Mouse (Mus musculus) forelimb bud, embryonic 11.5 days (tissue): ENCODE results near the gene Bbs7.
A peak's percentile ranks its signal among the peaks of the same experiment; 100 is the strongest.
"Not testable (repeated sequence)": the region's sequence is repeated elsewhere in the genome, so short reads cannot be mapped to it uniquely, and the experiment has no call there.

Experiments
- DNase-seq: peaks from one replicate; pipeline ENCODE4 v3.0.0-alpha.2; 2012; ENCODE audit warnings: low read depth, low spot score

Bbs7 gene

DNA sequence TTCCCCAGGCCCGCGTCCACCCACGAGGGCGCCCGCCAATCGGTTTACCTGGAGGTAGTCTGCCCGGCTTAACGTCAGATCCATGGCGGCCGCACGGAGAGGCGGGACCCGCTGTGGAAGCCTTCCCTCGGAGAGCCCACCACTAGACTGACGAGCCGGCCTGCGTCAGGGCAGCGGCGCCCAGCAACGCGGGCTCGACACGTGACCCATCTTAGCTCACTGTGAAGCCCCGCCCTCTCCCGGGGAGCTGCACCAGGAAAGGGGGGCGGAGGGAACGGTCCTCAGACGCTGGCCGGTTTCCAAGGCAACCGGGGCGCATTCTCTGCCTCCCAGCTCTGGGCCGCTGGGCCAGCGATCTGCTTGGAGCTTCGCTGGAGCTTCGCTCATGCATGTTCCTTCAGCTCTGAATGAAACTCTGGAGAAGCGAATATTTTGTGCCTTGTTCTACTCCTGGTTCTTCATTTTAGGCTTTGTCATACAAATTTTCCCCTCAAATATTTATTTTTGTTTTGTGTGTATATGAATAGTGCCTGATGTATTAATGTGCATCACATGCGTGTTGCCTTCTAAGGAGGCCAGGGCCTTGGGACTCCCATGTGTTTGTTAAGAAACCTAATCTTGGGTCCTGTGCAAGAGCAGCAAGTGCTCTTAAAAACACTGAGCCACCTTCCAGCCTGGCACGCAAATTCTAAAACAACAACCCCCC lies at the start of gene Bbs7:
Bbs7 (minus strand) TSS at position 276 of the 706 bp plus-strand sequence.
- peak; percentile 95 for DNase-seq

DNA sequence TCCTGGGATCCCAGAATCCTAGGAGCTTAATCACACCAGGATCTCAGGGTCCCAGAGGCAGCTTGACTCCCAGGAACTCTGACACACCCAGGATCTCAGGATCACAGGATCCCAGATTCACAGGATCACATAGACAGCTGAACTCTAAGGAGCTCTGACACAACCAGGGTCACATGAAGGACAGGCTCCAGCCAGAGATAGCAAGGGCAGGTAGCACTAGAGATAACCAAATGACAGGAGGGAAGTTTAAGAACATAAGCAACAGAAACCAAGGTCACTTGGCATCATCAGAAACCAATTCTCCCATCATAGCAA lies 31.9 kb upstream of the Bbs7 start:
- DNase-seq, result not testable (repeated sequence)

DNA sequence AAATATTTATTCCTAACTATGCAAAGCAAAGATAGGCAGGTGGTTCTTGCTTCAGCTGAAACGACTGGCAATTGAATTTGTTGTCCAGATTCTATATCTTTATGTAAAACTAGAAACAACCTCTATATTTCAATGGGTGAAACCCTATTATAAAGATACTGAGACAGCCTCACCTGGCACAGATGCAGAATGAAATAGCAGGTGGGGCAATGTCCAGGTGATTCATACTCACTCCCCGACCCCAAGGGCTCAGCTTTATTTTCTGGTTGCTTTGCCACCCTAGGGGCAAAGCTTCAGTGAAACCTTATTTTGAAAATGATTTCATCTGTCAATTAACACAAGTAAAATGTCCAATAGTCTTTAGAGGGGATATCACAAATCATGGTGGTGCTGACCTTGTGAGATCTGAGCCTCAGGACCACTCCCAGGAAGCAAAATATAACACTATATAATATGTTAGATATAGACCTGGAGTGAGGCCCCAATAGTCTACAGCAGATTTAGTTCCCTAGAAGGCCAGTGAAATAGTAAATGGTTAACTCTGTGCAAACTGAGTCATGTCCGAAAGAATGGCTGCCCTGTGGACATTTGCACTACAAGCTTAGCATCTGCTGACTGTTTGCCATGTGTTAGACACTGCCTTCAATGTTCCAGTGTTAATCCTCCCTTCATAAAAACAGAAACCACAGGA lies 31.4 kb upstream of the Bbs7 start:
- DNase-seq, result no peak

DNA sequence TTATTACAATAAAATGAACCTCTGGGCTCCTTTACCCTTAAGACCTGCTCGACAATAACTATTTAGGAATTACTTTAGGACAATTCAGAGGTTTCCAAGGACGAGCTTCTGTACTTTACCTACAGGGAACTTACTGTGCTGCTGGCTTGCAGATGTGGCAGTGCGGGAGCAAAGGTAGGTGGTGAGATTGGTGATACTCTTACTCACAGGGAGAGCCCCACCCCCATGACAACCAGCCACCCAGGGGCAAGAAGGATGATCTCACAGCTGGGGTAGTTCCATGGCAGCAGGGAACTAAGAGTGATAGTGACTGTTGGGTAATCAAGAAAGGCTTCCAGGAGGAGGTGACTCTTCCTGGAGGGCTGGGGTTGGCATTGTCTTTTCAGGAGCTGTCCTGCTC lies 30.1 kb upstream of the Bbs7 start:
- DNase-seq, result no peak

DNA sequence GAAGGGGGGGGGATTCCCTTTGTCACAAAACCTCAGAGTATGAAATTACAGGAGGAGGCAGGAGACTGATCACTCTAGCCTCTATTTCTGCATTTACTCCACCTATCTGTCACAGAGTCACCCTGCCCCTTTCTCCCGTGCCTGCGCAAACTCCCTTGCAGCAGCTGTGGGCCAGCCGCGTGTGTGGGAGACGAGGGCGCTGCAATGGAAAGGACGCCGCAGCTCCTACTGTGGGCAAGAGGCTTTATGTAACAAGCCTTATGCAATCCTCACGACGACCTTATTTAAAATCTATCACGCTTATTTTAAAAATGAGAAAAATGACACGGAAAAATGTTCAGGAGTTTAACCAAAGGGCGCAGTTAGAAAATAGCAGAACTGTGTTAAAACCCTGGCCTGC lies 29.5 kb upstream of the Bbs7 start:
- DNase-seq, result no peak

DNA sequence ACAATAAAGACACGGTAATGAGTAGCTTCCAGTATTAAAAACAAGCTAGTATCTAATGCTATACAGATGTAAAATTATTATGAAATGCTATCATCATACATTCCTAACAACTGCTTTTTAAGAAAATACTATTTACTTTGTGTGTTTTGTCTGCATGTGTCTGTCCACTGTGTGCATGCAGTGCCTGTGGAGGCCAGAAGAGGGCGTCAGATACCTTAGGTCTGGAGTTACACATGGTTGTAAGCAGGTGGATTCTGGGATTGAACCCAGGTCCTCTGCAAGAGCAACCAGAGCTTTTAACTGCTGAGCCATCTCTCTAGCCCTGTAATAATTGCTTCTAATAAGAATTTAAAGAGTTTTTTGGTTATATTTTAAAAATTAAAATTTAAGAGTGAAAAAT lies 27.5 kb upstream of the Bbs7 start:
- DNase-seq, result no peak

DNA sequence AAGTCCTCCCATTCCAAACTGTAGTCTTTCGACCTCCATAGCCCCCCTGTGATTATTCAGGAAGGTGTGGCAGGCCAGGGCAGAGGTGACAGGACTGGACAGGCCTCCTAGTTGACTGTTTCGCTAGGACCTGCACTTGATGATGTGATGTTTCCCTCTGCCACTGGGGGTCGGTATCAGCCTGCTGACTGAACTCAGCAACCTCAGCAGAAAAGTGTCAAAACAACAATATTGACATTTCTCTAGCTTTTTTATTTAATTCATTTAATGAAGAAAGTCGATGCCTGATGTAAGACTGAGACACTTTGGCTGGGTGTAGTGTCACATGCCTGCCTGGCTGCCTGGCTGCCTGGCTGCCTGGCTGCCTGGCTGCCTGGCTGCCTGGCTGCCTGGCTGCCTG lies 22.2 kb upstream of the Bbs7 start:
- DNase-seq, result no peak

DNA sequence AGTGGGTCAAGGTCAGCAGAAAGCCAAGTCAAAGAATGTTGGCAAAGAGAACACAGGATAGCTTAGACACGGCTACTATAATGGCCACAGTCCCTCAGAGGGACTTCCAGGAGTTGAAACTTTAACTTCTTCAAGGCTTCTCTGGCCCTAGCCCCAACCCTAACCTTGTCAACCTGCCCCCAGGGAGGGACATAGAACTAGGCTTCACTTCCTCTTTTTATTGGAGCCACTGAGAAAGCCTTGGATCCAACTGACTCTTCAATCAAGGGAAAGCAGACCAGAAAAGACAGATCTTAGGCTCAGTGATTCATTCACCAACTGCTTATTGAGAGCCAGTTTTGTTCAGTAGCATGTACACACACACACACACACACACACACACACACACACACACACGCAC lies 13.5 kb upstream of the Bbs7 start:
- no peak for DNase-seq

DNA sequence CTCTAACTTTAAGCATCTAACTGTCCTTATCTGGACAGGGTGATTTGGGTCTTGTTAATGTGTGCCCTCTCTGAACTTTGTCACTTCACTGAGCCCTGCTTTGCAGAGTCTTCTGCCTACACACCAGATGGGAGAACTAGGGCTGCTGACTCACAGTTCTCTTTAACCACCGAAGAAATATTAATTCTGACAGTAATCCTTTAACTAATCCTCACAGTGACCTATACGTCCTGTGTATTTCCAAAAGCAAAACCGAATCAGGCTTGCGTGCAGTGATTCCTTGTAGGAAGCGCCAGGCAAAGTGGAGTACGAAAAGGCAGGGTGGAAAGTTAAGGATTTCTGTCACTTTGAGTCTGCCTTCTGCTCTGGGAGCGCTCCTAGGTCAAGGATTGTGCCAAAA lies 4.9 kb upstream of the Bbs7 start:
- no peak for DNase-seq

DNA sequence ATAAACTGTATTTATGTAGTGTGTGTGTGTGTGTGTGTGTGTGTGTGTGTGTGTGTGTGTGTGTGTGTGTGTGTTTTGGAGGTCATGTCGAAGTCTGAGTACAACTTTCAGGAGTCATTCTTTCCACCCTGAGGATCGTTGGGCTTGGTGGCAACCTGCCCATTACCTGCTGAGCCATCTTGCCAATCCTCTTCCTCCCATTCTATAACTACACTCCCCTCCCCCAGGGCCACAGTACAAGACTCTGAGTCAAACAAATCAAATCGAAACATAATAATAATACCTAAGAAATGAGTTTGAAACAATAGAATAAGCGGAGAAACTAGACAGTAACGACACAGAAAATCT lies 605 bp upstream of the Bbs7 start:
- no peak for DNase-seq

DNA sequence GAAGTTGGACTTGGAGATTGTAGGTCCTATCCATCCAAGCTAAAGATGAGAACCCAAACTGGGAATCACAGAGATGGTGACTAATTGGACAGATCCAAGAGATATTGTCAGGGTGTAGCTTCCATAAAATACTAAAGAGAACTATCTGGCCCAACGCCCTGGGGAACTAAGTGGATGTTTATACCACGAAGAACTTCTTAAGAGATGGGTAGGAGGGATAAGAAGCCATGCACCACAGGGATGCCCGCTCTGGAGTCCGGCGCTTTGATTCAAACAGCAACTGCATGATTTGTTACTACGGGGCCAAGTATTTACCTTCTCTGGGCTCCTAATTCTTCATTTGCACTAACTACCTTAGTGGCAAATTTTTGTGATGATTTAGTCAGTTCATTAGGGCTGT lies 590 bp downstream of the Bbs7 start:
- no peak for DNase-seq

DNA sequence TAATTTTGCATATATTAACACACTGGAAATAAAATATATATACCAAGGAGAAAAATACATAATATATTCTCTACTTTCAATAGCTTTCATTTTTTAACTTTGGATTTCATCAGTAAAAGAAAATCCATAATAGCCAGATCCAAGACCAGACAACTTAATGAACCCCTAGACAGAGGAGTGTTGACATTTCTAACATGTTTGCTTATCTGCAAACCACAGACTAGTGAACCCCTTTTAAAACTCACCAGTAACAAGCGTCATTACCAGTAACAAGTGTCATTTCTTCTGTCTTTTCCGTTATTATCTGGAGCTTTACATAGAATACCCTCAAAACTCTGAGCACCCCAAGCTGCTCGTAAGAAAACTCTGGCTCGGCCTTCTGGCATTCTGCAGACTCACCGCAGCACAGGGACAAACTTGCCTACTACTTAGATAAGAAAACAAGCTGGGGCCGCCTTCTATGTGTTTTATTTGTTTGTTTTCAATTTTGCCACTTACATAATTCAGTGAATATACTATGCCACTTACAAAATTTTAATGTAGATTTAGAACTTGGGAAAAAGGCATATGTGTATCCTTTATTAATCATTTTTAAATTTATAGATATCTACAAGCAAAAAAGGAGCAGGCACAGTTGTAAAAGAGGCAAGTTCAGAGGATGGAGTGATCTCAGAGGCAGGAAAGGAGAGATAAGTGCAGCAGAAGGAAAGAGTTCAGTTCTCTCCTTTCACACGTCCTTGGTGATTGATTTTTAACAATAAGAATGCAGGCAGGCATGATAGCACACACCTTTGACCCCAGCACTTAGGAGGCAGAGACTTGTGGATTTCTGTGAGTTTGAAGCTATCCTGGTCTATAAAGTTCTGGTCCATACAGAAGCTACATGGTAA lies 7.1 kb downstream of the Bbs7 start:
- DNase-seq, result no peak

DNA sequence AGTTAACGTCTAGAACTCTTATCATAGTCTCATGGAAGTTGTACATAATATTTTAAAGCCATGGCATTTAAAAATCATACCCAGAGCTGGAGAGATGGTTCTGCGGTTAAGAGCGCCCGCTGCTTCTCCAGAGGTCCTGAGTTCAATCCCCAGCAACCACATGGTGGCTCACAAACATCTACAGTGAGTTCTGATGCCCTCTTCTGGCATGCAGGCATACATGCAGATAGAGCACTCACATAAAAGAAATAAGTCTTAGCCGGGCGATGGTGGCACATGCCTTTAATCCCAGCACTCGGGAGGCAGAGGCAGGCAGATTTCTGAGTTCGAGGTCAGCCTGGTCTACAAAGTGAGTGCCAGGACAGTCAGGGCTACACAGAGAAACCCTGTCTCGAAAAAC lies 13.5 kb downstream of the Bbs7 start:
- DNase-seq, result not testable (repeated sequence)

DNA sequence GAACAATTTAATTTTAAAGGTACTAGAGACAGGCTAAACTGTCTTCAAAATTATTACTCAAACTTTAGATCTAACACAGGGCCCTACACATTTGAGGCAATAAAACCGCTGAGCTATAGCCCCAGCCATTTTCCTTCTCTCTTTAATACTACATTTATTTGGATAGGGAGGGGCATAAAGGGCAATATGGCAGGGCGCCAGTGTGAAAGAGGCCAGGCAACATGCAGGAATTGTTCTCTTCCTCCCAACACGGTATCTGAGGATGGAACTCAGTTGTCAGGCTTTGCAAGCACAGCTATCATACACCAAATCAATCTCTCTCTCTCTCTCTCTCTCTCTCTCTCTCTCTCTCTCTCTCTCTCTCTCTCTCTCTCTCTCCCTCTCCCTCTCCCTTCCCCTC lies 14.5 kb downstream of the Bbs7 start:
- no peak for DNase-seq

DNA sequence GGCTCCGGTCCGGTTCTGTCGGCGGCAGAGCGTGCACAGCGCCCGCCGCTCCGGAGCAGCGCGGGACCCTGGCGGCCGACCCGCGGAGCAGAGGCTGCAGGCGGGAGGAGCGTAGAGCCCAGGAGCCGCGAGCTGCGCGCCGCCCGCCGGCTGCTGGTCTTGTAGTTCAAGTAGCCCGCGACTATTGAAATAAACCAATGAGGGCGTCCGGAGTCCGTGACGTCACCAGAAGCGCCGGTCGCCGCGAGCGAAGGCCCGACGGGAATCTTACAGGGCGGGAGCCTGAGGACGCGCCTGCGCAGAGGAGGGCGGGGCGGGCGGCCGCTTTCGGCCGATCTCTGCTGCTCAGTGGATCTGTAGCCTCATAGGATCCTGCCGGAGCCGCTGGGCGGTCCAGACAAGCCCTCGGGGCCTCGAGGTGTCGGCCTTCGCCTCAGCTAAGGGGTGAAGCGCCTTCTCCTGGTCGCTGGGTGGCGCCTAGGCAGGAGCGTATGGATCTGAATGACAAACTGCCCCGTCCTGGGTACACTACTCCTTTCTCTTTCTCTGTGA lies 41.4 kb downstream of the Bbs7 start, which contains the start of gene Ccna2:
Ccna2 (minus strand) TSS at position 324 of the 552 bp plus-strand sequence.
- DNase-seq, result peak; percentile 99

DNA sequence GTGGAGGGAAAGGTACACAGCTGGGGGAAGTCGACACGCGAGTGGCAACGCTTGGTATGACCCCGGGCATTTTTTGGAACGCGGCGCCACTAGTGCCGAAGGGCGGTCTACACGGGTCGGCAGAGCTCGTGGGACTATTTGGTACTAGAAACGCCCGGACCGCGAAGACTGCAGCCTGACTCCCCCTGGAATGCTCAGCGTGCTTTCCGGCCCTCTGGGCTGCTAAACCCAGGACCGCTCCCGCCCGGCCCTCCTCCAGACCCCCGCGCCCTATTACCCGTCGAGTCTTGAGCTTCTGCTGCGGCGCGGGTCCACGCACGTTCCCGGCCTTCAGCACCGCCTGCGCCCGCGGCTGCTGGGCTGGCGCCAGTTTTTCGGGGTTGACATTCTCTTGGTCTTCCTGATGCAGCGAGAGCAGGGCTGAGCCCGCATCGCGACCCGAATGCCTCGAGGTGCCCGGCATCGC lies 41.9 kb downstream of the Bbs7 start:
- DNase-seq, result peak; percentile 26

DNA sequence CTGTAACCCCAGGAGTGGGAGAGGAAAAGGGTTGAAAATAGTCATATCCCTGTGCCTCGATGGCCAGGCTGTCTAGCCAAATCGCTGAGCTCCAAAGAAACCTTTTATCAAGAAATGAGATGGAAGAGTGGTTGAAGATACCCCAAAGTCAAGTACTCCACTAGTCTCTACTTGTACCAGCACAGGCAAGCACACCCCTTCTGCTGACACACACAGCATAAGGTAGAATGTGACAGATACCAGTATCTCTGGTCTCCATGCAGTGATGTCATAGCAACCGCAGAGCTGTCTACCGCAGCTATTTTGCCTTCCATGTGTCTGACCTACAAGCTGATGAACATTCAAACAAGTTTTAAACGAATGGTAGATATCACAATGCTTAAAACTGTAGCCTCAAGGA lies 43.4 kb downstream of the Bbs7 start:
- no peak for DNase-seq

DNA sequence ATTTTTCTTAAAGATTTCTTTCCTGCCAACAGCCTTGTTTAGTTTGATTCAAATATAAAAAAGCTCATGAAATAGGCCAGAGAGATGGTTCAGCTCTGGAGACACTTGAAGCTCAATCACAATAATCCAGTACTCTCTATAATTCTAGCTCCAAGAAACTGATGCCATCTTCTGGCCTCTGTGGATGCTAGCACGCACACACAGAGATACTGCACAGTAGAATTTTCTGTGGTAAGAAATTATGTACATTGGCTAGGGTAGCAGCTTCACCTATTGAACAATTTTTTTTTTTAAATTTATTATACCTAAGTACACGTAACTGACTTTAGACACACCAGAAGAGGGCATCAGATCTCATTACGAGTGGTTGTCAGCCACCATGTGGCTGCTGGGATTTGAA lies 49.6 kb downstream of the Bbs7 start:
- DNase-seq, result no peak

DNA sequence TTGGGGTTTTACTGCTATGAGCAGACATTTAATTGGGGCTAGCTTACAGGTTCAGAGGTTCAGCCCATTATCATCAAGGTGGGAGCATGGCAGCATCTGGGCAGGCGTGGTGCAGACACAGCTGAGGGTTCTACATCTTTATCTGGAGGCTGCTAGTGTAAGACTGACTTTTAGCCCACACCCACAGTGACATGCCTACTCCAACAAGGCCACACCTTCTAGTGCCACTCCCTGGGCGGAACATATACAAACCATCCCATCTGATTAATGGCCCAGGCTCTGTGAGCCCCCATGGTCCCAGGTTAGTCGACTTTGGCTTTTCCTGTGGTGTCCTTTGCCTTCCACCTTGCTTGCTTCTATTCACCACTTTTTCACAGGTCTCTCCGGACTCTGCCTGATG lies 53.7 kb downstream of the Bbs7 start:
- DNase-seq, result no peak

DNA sequence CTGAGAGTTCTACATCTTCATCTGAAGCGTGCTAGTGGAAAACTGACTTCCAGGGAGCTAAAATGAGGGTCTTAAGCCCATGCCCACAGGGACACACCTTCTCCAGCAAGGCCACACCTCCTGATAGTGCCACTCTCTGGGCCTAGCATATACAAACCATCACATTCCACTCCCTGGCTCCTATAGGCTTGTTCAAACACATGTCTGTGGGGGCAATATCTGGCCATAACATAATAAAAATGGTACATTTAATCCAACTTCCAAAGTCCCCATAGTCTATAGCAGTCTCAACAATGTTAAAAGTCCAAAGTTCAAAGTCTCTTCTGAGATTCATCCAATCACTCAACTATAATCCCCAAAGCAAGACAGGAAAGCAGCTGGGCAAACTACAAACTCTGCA lies 55.7 kb downstream of the Bbs7 start:
- DNase-seq, result no peak

DNA sequence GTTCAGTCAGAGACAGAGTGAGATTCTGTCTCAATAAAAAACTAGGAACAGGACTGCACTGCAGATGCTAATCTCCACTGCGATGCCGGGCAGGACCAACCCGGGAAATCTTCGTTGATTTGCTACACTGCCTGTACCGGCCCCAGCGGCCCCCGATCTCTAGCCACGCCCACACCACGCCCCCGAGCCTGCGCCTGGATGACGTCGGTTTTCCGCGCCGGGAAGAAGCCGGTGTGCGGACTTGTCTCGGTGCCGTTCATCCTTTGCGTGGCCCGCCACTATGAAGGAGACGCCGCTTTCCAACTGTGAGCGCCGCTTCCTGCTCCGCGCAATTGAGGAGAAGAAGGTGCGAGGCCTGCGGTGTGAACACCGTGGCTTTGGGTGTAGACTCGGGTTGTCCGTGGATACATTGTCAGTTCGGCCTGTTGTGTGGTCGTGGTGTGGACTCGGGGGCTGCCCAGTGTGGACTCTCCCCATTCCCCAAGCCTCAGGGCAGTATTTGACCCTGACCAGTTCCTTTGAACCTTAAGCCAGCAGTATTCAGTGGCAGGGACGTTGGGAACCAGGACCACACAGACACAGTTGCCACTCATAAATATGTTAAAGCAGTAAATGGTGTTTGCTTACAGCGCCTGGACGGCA lies 60.8 kb downstream of the Bbs7 start, which contains the start of gene Exosc9:
Exosc9 (plus strand) TSS at position 201 of the 642 bp plus-strand sequence.
- peak; percentile 83 for DNase-seq
